Mouse (Mus musculus) bone marrow, adult 2 months (tissue): Measurements from ENCODE around the gene Lasp1.

Experiments used
- CTCF ChIP-seq: fragments of 200-500 bp; IDR thresholded peaks from 2 replicates; pipeline ENCODE4 v1.5.1; 2011; ENCODE audit warnings: low read length, control low read depth; ENCODE audit not compliant: control insufficient read depth, insufficient read depth
- POLR2A ChIP-seq: fragments of 200-500 bp; IDR thresholded peaks from 2 replicates; pipeline ENCODE4 v1.6.1; 2011; ENCODE audit warnings: low read depth, mild to moderate bottlenecking, control low read depth, low read length, borderline replicate concordance; ENCODE audit not compliant: control insufficient read depth

DNA sequence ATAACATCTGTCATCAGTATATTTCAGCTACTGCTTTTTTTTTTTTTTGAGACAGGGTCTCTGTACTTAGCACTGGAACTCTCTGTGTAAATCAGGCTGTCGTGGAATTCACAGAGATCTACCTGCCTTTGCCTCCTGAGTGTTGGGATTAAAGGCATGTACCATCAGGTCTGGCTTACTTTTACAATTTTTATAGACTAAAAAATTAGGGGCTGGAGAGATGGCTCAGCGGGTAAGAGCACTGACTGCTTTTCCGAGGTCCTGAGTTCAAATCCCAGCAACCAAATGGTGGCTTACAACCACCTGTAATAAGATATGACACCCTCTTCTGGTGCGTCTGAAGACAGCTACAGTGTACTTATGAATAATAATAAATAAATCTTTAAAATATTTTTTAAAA is 81.6 kb downstream of the Lasp1 start:
- TF ChIP-seq POLR2A (no peak), CTCF (no peak)
